Mouse (Mus musculus) myocyte (in vitro differentiated cells): Measurements from ENCODE around the gene Pkd1l2.

Source experiments
- CEBPB ChIP-seq: IDR thresholded peaks from 2 replicates; pipeline ENCODE4 v1.6.1; 2011; ENCODE audit warnings: mild to moderate bottlenecking, moderate library complexity; ENCODE audit not compliant: poor library complexity, insufficient read depth, severe bottlenecking
- MAX ChIP-seq: IDR thresholded peaks from one replicate; pipeline ENCODE4 v1.6.1; 2011; ENCODE audit warnings: low read depth, mild to moderate bottlenecking, control low read depth
- MYOD1 ChIP-seq, 3 experiments: IDR thresholded peaks; one replicate each; pipeline ENCODE4 v1.6.1; 2011; ENCODE audit warnings: control low read depth in 2 of 3, low read depth in 2 of 3, mild to moderate bottlenecking in 2 of 3, moderate library complexity in 1 of 3; ENCODE audit not compliant: insufficient read length in 2 of 3, control insufficient read depth in 1 of 3
- POLR2A ChIP-seq: IDR thresholded peaks from one replicate; pipeline ENCODE4 v1.6.1; 2011; ENCODE audit warnings: low read depth, mild to moderate bottlenecking, control low read depth, moderate library complexity; ENCODE audit not compliant: insufficient read length
- POLR2AphosphoS2 ChIP-seq: IDR thresholded peaks from one replicate; pipeline ENCODE4 v1.6.1; 2011; ENCODE audit warnings: low read depth, control low read depth; ENCODE audit not compliant: insufficient read length
- SRF ChIP-seq: IDR thresholded peaks from one replicate; pipeline ENCODE4 v1.6.1; 2011; ENCODE audit warnings: low read depth; ENCODE audit not compliant: control insufficient read depth, insufficient read length
- TCF12 ChIP-seq: IDR thresholded peaks from one replicate; pipeline ENCODE4 v1.6.1; 2011; ENCODE audit warnings: mild to moderate bottlenecking, control low read depth; ENCODE audit not compliant: poor library complexity, insufficient read depth, severe bottlenecking

DNA sequence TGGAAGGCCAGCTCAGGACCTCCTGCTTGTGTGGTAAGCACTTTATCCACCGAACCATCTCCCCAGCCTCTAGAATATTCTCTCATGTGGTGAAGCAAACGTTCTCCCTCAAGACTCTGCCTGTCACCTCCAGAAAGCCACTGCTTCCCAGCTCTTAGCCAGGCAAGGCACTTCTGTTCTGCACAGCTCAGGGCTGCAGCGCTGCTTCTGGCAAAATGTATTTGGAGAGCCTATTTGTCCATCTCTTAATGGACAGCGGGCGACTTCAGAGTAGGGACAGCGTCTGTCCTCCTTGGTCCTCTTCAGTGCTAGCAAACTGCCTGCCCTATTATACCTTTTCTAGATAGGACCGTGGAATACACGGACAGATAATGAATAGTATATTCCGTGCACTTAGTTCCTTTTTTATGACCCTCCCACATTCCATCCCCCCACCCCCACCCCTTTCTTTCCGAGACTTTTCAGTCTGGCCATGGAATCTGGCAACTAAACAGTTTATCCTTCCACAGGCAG lies 14.9 kb upstream of the Pkd1l2 start:
- TF ChIP-seq POLR2A (no peak), POLR2AphosphoS2 (no peak), MYOD1 (IDR thresholded peaks at IDR 0.05; ENCODE audit: control insufficient read depth in 1 of 3, insufficient read length in 2 of 3, low read depth in 2 of 3) (no peak), SRF (no peak), MAX (no peak), TCF12 (no peak), CEBPB (no peak)
